Mouse (Mus musculus): Measurements from ENCODE around the gene Olfr522. TPM values are rescaled to one million over a fixed set of nuclear protein-coding genes. Genes with fewer than 3 reads are reported as not detected.

The Olfr522 gene
- polyA plus RNA-seq, 1 experiment, result not detected

DNA sequence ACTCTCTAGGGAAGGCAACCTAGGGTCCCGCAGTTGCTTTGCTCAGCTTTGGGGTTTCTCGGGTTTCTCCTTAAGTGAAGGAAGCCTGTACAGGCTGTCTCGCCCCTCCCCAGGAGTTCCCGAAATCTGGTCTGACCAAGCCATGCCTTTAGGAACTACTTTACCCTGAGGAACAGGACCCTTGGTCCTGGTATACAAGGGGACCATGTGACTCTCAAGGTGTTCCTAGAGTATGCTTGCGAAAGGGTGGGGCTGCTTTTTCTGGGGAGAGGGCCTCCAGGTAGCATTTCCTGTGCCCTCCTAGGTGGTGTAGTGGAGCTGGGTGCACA lies 38.6 kb downstream of the Olfr522 start:
- Histone ChIP-seq H3K36me3 (ENCODE audit: control insufficient read depth, insufficient read depth, low read length) (no peaks in the 10 kb centered on the region), H3K27ac (ENCODE audit: insufficient read depth, low read depth, low read length) (0 out of 2 replicates have a peak overlapping the region, but pooled peaks have one; percentile 29), H3K4me3 (ENCODE audit: insufficient read depth, low read depth, low read length) (peak overlapping the region; percentile 85), H3K4me1 (ENCODE audit: control insufficient read depth, insufficient read depth, low read length) (peaks cover 6% of the 10 kb centered on the region; the same call in 1 of the 2 replicates), H3K27me3 (replicated peaks; ENCODE audit: control insufficient read depth, insufficient read depth, low read length) (no peaks in the 10 kb centered on the region)
- TF ChIP-seq POLR2A (IDR thresholded peaks at IDR 0.05; ENCODE audit: low read depth, low read length) (no peak), CTCF (conservative IDR thresholded peaks at IDR 0.05; ENCODE audit: insufficient read depth, insufficient read length, low read depth, low read length) (no peak)
- DNase-seq, result no peak
- WGBS, result 10% methylated on average over 5 of the region's 5 CpGs

DNA sequence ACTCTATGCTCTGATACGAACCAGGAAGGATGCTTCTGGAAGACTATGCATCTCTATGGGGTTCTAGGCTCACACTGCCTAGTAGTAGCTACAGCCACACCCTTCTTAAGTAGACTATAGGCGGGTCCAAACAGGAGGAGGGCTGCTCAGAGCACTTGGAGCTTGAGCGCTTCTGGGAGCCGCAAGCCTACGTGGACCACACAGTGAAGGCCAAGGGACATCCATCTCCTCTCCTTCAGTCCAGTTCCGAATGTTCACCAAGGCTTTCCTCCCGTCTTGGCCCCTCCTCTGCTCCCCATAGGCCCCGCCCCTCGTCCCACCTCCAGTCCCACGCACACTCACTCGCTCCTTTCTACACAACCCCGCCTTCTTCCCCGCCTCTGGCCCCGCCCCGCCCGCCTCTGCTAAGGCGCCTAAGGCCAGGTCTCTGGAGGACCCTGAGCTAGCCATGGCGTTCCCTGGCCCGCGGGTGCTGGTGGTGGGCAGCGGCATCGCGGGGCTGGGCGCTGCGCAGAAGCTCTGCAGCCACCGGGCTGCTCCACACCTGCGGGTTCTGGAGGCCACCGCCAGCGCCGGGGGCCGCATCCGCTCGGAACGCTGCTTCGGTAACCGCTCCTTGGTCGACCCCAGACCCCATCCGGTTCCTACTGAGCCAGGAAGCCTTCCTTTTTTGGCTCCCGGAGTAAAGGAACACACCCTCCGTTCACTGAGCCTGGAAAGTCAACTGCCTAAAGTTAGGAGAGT lies 39.1 kb downstream of the Olfr522 start:
- peak overlapping the region; percentile 85 for H3K4me3 ChIP-seq (ENCODE audit: insufficient read depth, low read depth, low read length)
- peaks cover 6% of the 10 kb centered on the region; the same call in 1 of the 2 replicates for H3K4me1 ChIP-seq (ENCODE audit: control insufficient read depth, insufficient read depth, low read length)
- WGBS, result 2% methylated on average over 39 of the region's 40 CpGs
- H3K36me3 ChIP-seq (ENCODE audit: control insufficient read depth, insufficient read depth, low read length), result no peaks in the 10 kb centered on the region
- DNase-seq, result peak; percentile 97
- no peak overlapping the region for H3K27ac ChIP-seq (ENCODE audit: insufficient read depth, low read depth, low read length)
- TF ChIP-seq POLR2A (IDR thresholded peaks at IDR 0.05; ENCODE audit: low read depth, low read length), result no peak
- no peak for TF ChIP-seq CTCF (conservative IDR thresholded peaks at IDR 0.05; ENCODE audit: insufficient read depth, insufficient read length, low read depth, low read length)
- no peaks in the 10 kb centered on the region for H3K27me3 ChIP-seq (replicated peaks; ENCODE audit: control insufficient read depth, insufficient read depth, low read length)

DNA sequence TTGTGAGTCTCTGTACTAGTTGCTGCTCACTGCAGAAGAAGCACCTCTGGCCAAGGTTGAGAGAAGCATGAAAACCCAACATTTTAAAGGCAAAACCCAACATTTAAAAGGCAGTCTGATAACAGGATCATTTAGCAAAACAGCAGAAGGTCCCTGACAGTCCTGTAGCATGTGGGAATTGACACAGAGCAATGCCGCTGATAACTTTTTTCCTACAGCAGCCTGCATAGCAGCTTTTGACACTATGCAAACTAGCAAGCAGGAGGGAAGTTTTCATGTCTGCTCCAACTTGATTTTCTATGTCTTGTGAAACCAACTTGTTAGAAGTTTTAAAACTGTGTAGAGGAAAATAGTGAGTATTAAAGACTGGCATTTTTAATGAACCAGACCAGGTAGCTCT lies 40.2 kb downstream of the Olfr522 start:
- Histone ChIP-seq H3K4me3 (ENCODE audit: insufficient read depth, low read depth, low read length) (no peak overlapping the region), H3K36me3 (ENCODE audit: control insufficient read depth, insufficient read depth, low read length) (no peaks in the 10 kb centered on the region), H3K27ac (ENCODE audit: insufficient read depth, low read depth, low read length) (no peak overlapping the region), H3K4me1 (ENCODE audit: control insufficient read depth, insufficient read depth, low read length) (peaks cover 6% of the 10 kb centered on the region; the same call in 1 of the 2 replicates), H3K27me3 (replicated peaks; ENCODE audit: control insufficient read depth, insufficient read depth, low read length) (no peaks in the 10 kb centered on the region)
- TF ChIP-seq CTCF (conservative IDR thresholded peaks at IDR 0.05; ENCODE audit: insufficient read depth, insufficient read length, low read depth, low read length), result no peak
- TF ChIP-seq POLR2A (IDR thresholded peaks at IDR 0.05; ENCODE audit: low read depth, low read length), result no peak
- no peak for DNase-seq
- 87% methylated on average over 1 of the region's 1 CpGs for WGBS

DNA sequence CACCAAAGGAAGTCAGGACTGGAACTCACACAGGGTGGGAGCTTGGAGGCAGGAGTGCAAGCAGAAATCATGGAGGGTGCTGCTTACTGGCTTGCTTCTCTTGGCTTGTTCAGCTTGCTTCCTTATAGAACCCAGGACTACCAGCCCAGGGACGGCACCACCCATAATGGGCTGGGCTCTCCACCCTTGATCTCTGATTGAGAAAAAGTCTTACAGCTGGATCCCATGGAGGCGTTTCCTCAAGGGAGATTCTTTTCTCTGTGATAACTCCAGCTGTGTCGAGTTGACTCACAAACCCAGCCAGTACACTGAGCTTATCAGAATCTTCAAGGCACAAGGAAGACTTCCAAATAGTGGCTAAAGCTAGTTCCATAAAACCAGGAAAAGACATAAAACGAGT lies 41.8 kb downstream of the Olfr522 start:
- Histone ChIP-seq H3K4me3 (ENCODE audit: insufficient read depth, low read depth, low read length) (no peak overlapping the region), H3K4me1 (ENCODE audit: control insufficient read depth, insufficient read depth, low read length) (peaks cover 6% of the 10 kb centered on the region; the same call in 1 of the 2 replicates), H3K27ac (ENCODE audit: insufficient read depth, low read depth, low read length) (no peak overlapping the region), H3K27me3 (replicated peaks; ENCODE audit: control insufficient read depth, insufficient read depth, low read length) (no peaks in the 10 kb centered on the region), H3K36me3 (ENCODE audit: control insufficient read depth, insufficient read depth, low read length) (no peaks in the 10 kb centered on the region)
- 41% methylated on average over 4 of the region's 4 CpGs for WGBS
- TF ChIP-seq CTCF (conservative IDR thresholded peaks at IDR 0.05; ENCODE audit: insufficient read depth, insufficient read length, low read depth, low read length) (no peak), POLR2A (IDR thresholded peaks at IDR 0.05; ENCODE audit: low read depth, low read length) (no peak)
- DNase-seq, result no peak

DNA sequence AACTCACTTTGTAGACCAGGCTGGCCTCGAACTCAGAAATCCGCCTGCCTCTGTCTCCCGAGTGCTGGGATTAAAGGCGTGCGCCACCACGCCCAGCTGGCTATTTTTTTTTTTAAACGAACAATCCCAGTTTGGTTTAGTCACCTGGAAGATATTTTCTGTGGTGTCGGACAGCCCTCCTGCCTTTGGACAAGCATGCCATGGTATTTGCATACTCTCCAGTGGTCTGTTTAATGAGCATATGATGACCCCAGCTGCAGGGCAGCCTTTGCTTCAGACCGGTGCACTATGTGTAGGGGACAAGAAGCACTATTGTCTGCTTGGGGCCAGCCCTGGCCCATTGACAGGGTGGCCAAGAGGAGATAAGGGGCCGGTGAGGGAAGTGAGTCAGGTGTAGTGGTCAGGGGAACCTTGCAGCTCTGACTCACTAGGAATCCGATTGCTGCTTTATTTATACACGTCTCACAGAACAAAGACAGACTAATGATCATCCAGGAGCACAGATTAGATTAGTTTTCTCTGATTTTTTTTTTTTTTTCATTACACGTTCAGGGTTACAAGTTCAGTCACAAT lies 43.1 kb downstream of the Olfr522 start:
- DNase-seq, result no peak
- Histone ChIP-seq H3K27me3 (replicated peaks; ENCODE audit: control insufficient read depth, insufficient read depth, low read length) (no peaks in the 10 kb centered on the region), H3K4me1 (ENCODE audit: control insufficient read depth, insufficient read depth, low read length) (peaks cover 6% of the 10 kb centered on the region; the same call in 1 of the 2 replicates), H3K27ac (ENCODE audit: insufficient read depth, low read depth, low read length) (no peak overlapping the region), H3K36me3 (ENCODE audit: control insufficient read depth, insufficient read depth, low read length) (no peaks in the 10 kb centered on the region), H3K4me3 (ENCODE audit: insufficient read depth, low read depth, low read length) (no peak overlapping the region)
- 84% methylated on average over 13 of the region's 13 CpGs for WGBS
- TF ChIP-seq POLR2A (IDR thresholded peaks at IDR 0.05; ENCODE audit: low read depth, low read length) (no peak), CTCF (conservative IDR thresholded peaks at IDR 0.05; ENCODE audit: insufficient read depth, insufficient read length, low read depth, low read length) (no peak)

DNA sequence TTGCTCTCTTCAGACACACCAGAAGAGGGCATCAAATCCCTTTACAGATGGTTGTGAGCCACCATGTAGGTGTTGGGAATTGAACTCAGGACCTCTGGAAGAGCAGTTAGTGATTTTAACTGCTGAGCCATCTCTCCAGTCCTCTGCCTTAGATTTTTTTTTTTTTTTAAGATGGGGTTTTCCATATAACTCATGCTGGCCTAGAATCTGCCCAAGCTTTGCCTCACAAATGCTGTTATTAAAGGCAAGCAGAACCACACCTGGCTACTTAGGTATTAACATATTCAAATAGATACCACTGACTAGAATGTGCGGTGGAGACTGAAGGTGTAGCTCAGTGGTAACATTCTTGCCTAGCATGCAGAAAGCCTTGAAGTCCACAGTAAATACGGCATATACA lies 44.1 kb downstream of the Olfr522 start:
- WGBS, result 82% methylated on average over 2 of the region's 2 CpGs
- Histone ChIP-seq H3K4me3 (ENCODE audit: insufficient read depth, low read depth, low read length) (no peak overlapping the region), H3K4me1 (ENCODE audit: control insufficient read depth, insufficient read depth, low read length) (0 out of 2 replicates have a peak, but pooled peaks cover 3% of the 10 kb centered on the region), H3K27me3 (replicated peaks; ENCODE audit: control insufficient read depth, insufficient read depth, low read length) (no peaks in the 10 kb centered on the region), H3K36me3 (ENCODE audit: control insufficient read depth, insufficient read depth, low read length) (no peaks in the 10 kb centered on the region), H3K27ac (ENCODE audit: insufficient read depth, low read depth, low read length) (no peak overlapping the region)
- TF ChIP-seq CTCF (conservative IDR thresholded peaks at IDR 0.05; ENCODE audit: insufficient read depth, insufficient read length, low read depth, low read length) (no peak), POLR2A (IDR thresholded peaks at IDR 0.05; ENCODE audit: low read depth, low read length) (no peak)
- DNase-seq, result no peak

DNA sequence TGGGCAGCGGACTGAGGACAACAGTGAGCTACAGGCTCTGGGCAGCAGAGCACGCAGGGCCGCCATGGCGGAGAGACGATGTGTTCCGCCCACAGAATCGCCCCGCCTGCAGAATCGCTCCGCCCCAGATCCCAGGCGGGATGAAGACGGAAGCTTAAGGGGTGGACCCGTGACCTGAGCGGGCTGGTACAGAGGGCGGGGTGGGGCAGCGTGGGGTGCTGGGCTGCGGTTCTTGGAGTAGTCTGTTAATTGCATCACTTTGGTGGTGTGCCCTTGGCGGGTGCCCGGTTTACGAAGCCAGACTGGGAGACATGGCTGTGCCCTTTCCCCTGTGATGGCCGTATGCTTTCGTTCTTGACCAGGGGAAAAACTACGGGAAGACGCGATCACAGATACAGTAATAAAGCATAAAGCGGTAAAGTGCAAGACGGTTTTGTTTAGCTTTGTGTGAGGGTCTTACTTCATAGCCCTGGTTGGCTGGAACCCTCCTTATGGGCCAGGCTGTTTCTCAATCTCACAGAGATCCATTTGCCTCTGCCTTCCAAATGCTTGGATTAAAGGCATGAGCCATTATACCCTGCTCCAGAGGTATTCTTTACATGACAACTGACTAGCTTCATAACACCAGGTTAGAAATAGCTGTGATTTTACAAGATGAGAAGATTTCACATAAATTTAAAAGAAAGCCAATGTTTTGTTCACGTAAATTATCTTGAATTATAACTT lies 48.1 kb downstream of the Olfr522 start, which contains the start of gene Echs1:
Gene Echs1 (minus strand): TSS at position 148 of the 726 bp plus-strand sequence.
- H3K4me3 ChIP-seq (ENCODE audit: insufficient read depth, low read depth, low read length), result peak within 1 kb of the TSS; percentile 84
- TF ChIP-seq CTCF (conservative IDR thresholded peaks at IDR 0.05; ENCODE audit: insufficient read depth, insufficient read length, low read depth, low read length) (no peak), POLR2A (IDR thresholded peaks at IDR 0.05; ENCODE audit: low read depth, low read length) (peak; percentile 54)
- peak within 1 kb of the TSS; percentile 91 for H3K27ac ChIP-seq (ENCODE audit: insufficient read depth, low read depth, low read length)
- H3K4me1 ChIP-seq (ENCODE audit: control insufficient read depth, insufficient read depth, low read length), result no peaks in the 10 kb centered on the region
- H3K36me3 ChIP-seq (ENCODE audit: control insufficient read depth, insufficient read depth, low read length), result no peaks in the 10 kb centered on the region
- DNase-seq, result peak; percentile 96
- H3K27me3 ChIP-seq (replicated peaks; ENCODE audit: control insufficient read depth, insufficient read depth, low read length), result no peaks in the 10 kb centered on the region
- WGBS, result 3% methylated on average over 28 of the region's 28 CpGs
